Mouse (Mus musculus): ENCODE measurements at regions not wholly inside any gene's neighbourhood (a gene's known extent, or its start where the extent isn't known, plus 50 kb on each side); places are given as distances from the start of the nearest gene placed in this dataset.

- no peak for TF ChIP-seq CTCF (IDR thresholded peaks at IDR 0.05; ENCODE audit: borderline replicate concordance, insufficient read depth, low read length)
- TF ChIP-seq POLR2A (IDR thresholded peaks at IDR 0.05; ENCODE audit: low read depth, low read length): no peak
Measured at GRCm38 (mm10) chr17:61477457-61477856, 1403.7 kb downstream of the Efna5 start.
